Mouse (Mus musculus) lung, postnatal 36 days (tissue): ENCODE data around the gene Chchd10.

Experiments used
- DNase-seq: peaks from one replicate; pipeline ENCODE4 v3.0.0; 2022; ENCODE audit warnings: mixed read lengths

Gene Chchd10

GRCm38 (mm10) chr10:75951424-75952050, 18.6 kb downstream of the Chchd10 start:
- peak; percentile 77 for DNase-seq

DNA sequence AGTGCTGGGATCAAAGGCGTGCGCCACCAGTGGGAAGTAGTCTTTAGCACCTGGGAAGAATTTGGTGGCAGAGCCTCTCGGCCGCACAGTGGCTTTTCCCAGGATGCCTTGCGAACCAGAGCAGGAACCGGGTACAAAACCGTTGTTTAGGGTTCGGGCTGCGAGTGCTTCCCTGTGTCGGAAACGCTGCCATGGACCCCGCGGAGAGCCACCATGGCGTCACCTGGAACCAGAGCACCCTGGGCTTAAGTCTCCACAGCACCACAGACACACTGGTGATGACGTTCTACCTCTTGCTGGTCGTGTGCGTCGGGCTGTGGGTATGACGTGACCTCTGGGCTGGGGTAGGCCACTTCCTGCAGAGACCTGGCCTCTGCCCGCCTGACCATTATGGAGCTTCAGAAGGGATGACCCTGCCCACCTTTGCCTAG, 21.5 kb downstream of the Chchd10 start, which contains the start of gene Gm5134:
Gene Gm5134, plus strand, starts transcription at position 134 of the 431 bp plus-strand sequence.
- no peak for DNase-seq

DNA sequence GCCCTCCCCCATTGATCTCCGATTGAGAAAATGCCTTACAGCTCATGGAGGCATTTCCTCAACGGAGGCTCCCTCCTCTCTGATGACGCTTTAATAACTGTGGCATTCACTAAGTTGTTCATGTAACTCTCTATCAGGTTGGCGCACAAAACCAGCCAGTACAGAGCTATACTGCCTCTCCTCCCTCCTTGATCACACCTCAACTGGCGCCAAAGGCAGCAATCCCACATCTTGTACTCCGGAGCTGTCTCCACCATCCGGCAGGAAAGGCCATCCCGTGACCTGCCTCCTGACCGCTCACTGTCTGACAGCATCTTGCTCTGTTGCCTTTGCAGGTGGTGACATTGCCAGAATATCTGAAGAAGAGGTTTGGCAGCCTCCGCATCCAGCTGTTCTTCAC, 40.9 kb downstream of the Chchd10 start:
- no peak for DNase-seq

DNA sequence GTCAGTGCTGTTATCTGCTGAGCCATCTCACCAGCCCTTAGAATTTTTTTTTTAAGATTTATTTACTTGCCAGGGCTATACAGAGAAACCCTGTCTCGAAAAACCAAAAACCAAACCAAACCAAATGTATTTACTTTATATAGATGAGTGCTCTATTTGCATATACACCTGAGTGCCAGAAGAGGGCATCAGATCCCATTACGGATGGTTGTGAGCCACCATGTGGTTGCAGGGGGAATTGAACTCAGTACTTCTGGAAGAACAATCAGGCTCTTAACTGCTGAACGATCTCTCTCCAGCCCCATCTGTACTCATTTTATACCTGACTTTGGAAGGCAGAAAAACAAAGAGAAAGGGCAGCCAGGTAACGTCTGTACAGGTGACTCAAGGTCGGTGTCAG, 42.3 kb downstream of the Chchd10 start:
- peak; percentile 42 for DNase-seq

GRCm38 (mm10) chr10:75978119-75978834, 45.3 kb downstream of the Chchd10 start:
- DNase-seq, result no peak

DNA sequence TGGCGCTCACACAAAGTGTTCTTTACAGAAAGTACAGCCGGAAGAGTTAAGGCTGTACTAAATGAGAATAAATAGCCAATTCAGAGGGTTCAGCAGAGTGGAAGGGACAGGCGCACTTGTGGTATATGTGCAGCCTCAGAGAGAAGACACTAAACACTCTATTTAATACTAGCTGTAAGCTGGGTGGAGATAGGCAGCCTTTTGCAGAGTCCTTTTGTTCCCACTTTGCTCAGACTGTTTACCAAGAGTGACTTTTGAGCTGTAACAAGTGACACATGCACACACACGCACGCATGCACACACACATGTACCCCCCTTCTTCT, 45.9 kb downstream of the Chchd10 start:
- no peak for DNase-seq

DNA sequence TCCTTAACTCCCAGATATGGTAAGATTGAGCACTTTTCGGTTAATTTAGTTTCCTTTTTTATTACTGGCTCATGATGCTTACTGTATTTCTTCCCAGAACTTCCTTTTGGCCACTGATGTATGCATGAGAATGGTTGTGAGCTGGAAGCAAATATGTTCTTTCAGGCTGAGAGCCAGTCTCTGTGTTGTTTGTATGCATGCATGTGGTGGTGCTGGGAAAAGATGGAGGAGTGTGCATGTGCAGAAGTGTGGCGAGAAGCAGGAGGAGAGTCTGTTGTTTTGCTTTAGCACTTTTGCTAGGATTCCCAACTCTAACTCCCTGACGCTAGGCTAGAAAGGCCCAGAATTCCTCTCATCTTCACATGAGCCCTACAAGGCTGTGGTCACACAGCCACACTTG, 46.5 kb downstream of the Chchd10 start:
- no peak for DNase-seq
